Mouse (Mus musculus) ES-E14 (cell line): Measurements from ENCODE around the gene Erc2. TPM values are rescaled to one million over a fixed set of nuclear protein-coding genes. Genes with fewer than 3 reads are reported as not detected.

Source experiments
- DNase-seq: peaks from one replicate; pipeline ENCODE4 v3.0.0-alpha.2; 2013; ENCODE audit warnings: low read depth, low spot score
- H3K27ac ChIP-seq: 2 replicates; pipeline ENCODE4 v1.5.1; 2012; ENCODE audit warnings: low read depth, mild to moderate bottlenecking, low read length, moderate library complexity, mixed read lengths; ENCODE audit not compliant: poor library complexity, insufficient read depth, severe bottlenecking
- H3K36me3 ChIP-seq: 2 replicates; pipeline ENCODE4 v1.6.1; 2012; ENCODE audit warnings: mild to moderate bottlenecking, low read length, moderate library complexity, mixed read lengths; ENCODE audit not compliant: control insufficient read depth, poor library complexity, insufficient read depth, severe bottlenecking
- H3K4me1 ChIP-seq, 2 experiments: fragments of 150-350 bp in 1 of 2; sonication (generic) in 1 of 2; 2 replicates each; pipeline ENCODE4 v1.6.1; 2012; ENCODE audit warnings: low read length in 2 of 2, mild to moderate bottlenecking in 1 of 2, mixed read lengths in 1 of 2; ENCODE audit not compliant: control insufficient read depth in 2 of 2, insufficient read depth in 2 of 2, poor library complexity in 1 of 2
- H3K4me3 ChIP-seq, 2 experiments: fragments of 150-350 bp in 1 of 2; sonication (generic) in 1 of 2; 2 replicates each; pipeline ENCODE4 v1.5.1; 2012; ENCODE audit warnings: low read length in 2 of 2, low read depth in 1 of 2, mild to moderate bottlenecking in 1 of 2, mixed read lengths in 1 of 2; ENCODE audit not compliant: insufficient read depth in 1 of 2, poor library complexity in 1 of 2, severe bottlenecking in 1 of 2
- H3K9ac ChIP-seq: 2 replicates; pipeline ENCODE4 v1.6.1; 2012; ENCODE audit warnings: low read depth, mild to moderate bottlenecking, low read length, mixed read lengths; ENCODE audit not compliant: poor library complexity, insufficient read depth, severe bottlenecking
- H3K9me3 ChIP-seq: fragments of 150-350 bp; sonication (generic); 2 replicates; pipeline ENCODE4 v1.6.1; 2012; ENCODE audit warnings: low read depth, mild to moderate bottlenecking, low read length; ENCODE audit not compliant: control insufficient read depth, insufficient read depth
- CHD2 ChIP-seq: IDR thresholded peaks from 2 replicates; pipeline ENCODE4 v1.6.1; 2014; ENCODE audit warnings: mild to moderate bottlenecking, low read depth, low read length, inconsistent platforms
- HCFC1 ChIP-seq: IDR thresholded peaks from 2 replicates; pipeline ENCODE4 v1.6.1; 2012; ENCODE audit warnings: low read length, inconsistent platforms, borderline replicate concordance; ENCODE audit not compliant: insufficient read depth
- MAFK ChIP-seq: IDR thresholded peaks from 2 replicates; pipeline ENCODE4 v1.6.1; 2014; ENCODE audit warnings: mild to moderate bottlenecking, low read depth, low read length, inconsistent platforms; ENCODE audit not compliant: insufficient read depth
- ZC3H11A ChIP-seq: IDR thresholded peaks from 2 replicates; pipeline ENCODE4 v1.6.1; 2012; ENCODE audit warnings: low read depth, mild to moderate bottlenecking, inconsistent platforms, low read length, borderline replicate concordance
- ZNF384 ChIP-seq: IDR thresholded peaks from 2 replicates; pipeline ENCODE4 v1.6.1; 2012; ENCODE audit warnings: low read depth, low read length, inconsistent platforms
- in situ Hi-C, 2 experiments: fragments of 600-800 bp; cut with MboI; formaldehyde crosslinking; loops; one replicate each; pipeline ENCODE4 v1.15.1; 2025; ENCODE audit warnings: low sequenced_read_pairs in 2 of 2, inconsistent platforms in 1 of 2; ENCODE audit not compliant: unreplicated experiment in 2 of 2
- total RNA-seq: library from RNA; depleted of rRNA; stranded (reverse); fragments of 300-350 nt; gene quantifications from 2 replicates; pipeline ENCODE4 v1.2.3, GENCODE M21; 2012

Erc2 gene
- total RNA-seq, 1 experiment: 9.1 TPM

GRCm38 (mm10) chr14:28173736-28174135 is 551.5 kb downstream of the Erc2 start:
- in situ Hi-C loops: no loop called here
- Histone ChIP-seq H3K9ac (no peak overlapping the region), H3K9me3 (no peaks in the 10 kb centered on the region), H3K4me3 (no peak overlapping the region), H3K4me1 (no peaks in the 10 kb centered on the region), H3K36me3 (no peaks in the 10 kb centered on the region), H3K27ac (no peak overlapping the region)
- no peak for TF ChIP-seq HCFC1
- TF ChIP-seq ZNF384: no peak
- no peak for TF ChIP-seq ZC3H11A
- TF ChIP-seq CHD2: no peak
- no peak for TF ChIP-seq MAFK
- DNase-seq: no peak

- DNase-seq: no peak
- H3K4me3 ChIP-seq: no peak overlapping the region
- in situ Hi-C loops: no loop called here
- no peak overlapping the region for H3K27ac ChIP-seq
- no peaks in the 10 kb centered on the region for H3K36me3 ChIP-seq
- no peak for TF ChIP-seq HCFC1
- TF ChIP-seq CHD2: no peak
- TF ChIP-seq ZC3H11A: no peak
- no peak for TF ChIP-seq MAFK
- TF ChIP-seq ZNF384: no peak
- H3K4me1 ChIP-seq: no peaks in the 10 kb centered on the region
- no peaks in the 10 kb centered on the region for H3K9me3 ChIP-seq
- no peak overlapping the region for H3K9ac ChIP-seq
These were observed 559.0 kb downstream of the Erc2 start for GRCm38 (mm10) chr14:28181070-28181825.

- Histone ChIP-seq H3K36me3 (no peaks in the 10 kb centered on the region), H3K27ac (no peak overlapping the region), H3K4me1 (no peaks in the 10 kb centered on the region), H3K9me3 (no peaks in the 10 kb centered on the region), H3K9ac (no peak overlapping the region), H3K4me3 (no peak overlapping the region)
- TF ChIP-seq HCFC1 (no peak), MAFK (no peak), ZNF384 (no peak), CHD2 (no peak), ZC3H11A (no peak)
- no peak for DNase-seq
- in situ Hi-C loops: no loop called here
These were observed 570.6 kb downstream of the Erc2 start for GRCm38 (mm10) chr14:28192711-28193364.

GRCm38 (mm10) chr14:28203874-28204273 is 581.6 kb downstream of the Erc2 start:
- H3K27ac ChIP-seq: no peak overlapping the region
- no peak for TF ChIP-seq ZC3H11A
- TF ChIP-seq CHD2: no peak
- TF ChIP-seq HCFC1: no peak
- H3K9ac ChIP-seq: no peak overlapping the region
- H3K36me3 ChIP-seq: no peaks in the 10 kb centered on the region
- no peaks in the 10 kb centered on the region for H3K4me1 ChIP-seq
- H3K9me3 ChIP-seq: no peaks in the 10 kb centered on the region
- H3K4me3 ChIP-seq: no peak overlapping the region
- in situ Hi-C loops: no loop called here
- DNase-seq: no peak
